Mouse (Mus musculus) CD4-positive, CD25-positive, alpha-beta regulatory T cell (primary cell): ENCODE measurements around the gene Zranb3. TPM values are rescaled to one million over a fixed set of nuclear protein-coding genes. Genes with fewer than 3 reads are reported as not detected.

Experiments
- polyA plus RNA-seq: library from polyadenylated mRNA; unstranded; fragments of 100-300 nt; shearing (Covaris generic); gene quantifications from one replicate; pipeline ENCODE4 v1.2.1, GENCODE M21; 2017

Gene Zranb3
- 2.1 TPM for polyA plus RNA-seq

GRCm38 (mm10) chr1:128102641-128103461 lies at the start of gene Zranb3, which contains the start of gene R3hdm1:
Gene Zranb3 (minus strand): TSS chr1:128103047.
Gene R3hdm1 (plus strand): TSS chr1:128103301.

Other genes starting within 250 kb of the Zranb3 start
- gene Map3k19, start 248.0 kb downstream of the Zranb3 start, polyA plus RNA-seq, result 0.26 TPM
- gene Rab3gap1, start 234.3 kb downstream of the Zranb3 start, polyA plus RNA-seq, result 51.4 TPM
- gene R3hdm1, start 254 bp upstream of the Zranb3 start, polyA plus RNA-seq, result 80.3 TPM
- 108 TPM for gene Ubxn4, start 140.9 kb upstream of the Zranb3 start, polyA plus RNA-seq
- gene Lct, start 225.3 kb upstream of the Zranb3 start, polyA plus RNA-seq, result not detected